Mouse (Mus musculus): ENCODE data around the gene Rtn2.
A peak's percentile ranks its signal among the peaks of the same experiment; 100 is the strongest.

- peak; percentile 96 for TF ChIP-seq CTCF (IDR thresholded peaks at IDR 0.05; ENCODE audit: low read depth)
- TF ChIP-seq EP300 (IDR thresholded peaks at IDR 0.05; ENCODE audit: low read depth) = no peak
Measured at GRCm38 (mm10) chr7:19343210-19343808, 60.9 kb downstream of the Rtn2 start.

Data from liver, postnatal 0 days (tissue).